Mouse (Mus musculus) Muller cell, postnatal 12 days (primary cell): ENCODE measurements around the gene Nipal4.
A peak's percentile ranks its signal among the peaks of the same experiment; 100 is the strongest.
"Not testable (repeated sequence)": the region's sequence is repeated elsewhere in the genome, so short reads cannot be mapped to it uniquely, and the experiment has no call there.

Experiments used
- DNase-seq: peaks from one replicate; pipeline ENCODE4 v3.0.0-alpha.2; 2015; ENCODE audit errors: inconsistent ontology term

The Nipal4 gene

GRCm38 (mm10) chr11:46165866-46166585 is at the start of gene Nipal4:
Gene Nipal4, minus strand, starts transcription at chr11:46166508.
- peak; percentile 58 for DNase-seq

GRCm38 (mm10) chr11:46215354-46215753 is 49.0 kb upstream of the Nipal4 start:
- peak; percentile 62 for DNase-seq

GRCm38 (mm10) chr11:46214368-46215230 is 48.3 kb upstream of the Nipal4 start:
- DNase-seq = no peak

- no peak for DNase-seq
These were observed 47.5 kb upstream of the Nipal4 start for GRCm38 (mm10) chr11:46213844-46214243.

GRCm38 (mm10) chr11:46211858-46212257 is 45.5 kb upstream of the Nipal4 start:
- no peak for DNase-seq

GRCm38 (mm10) chr11:46209884-46210283 is 43.6 kb upstream of the Nipal4 start:
- DNase-seq = peak; percentile 14

GRCm38 (mm10) chr11:46205639-46206409 is 39.5 kb upstream of the Nipal4 start:
- DNase-seq = no peak

- DNase-seq = no peak
These were observed 38.5 kb upstream of the Nipal4 start for GRCm38 (mm10) chr11:46204841-46205240.

GRCm38 (mm10) chr11:46202547-46202887 is 36.2 kb upstream of the Nipal4 start:
- no peak for DNase-seq

- DNase-seq = no peak
These were observed 35.6 kb upstream of the Nipal4 start for GRCm38 (mm10) chr11:46201636-46202546.

- DNase-seq = no peak
These were observed 34.4 kb upstream of the Nipal4 start for GRCm38 (mm10) chr11:46200664-46201063.

- no peak for DNase-seq
These were observed 27.9 kb upstream of the Nipal4 start for GRCm38 (mm10) chr11:46194175-46194574.

GRCm38 (mm10) chr11:46188283-46188682 is 22.0 kb upstream of the Nipal4 start:
- no peak for DNase-seq

- no peak for DNase-seq
These were observed 19.2 kb upstream of the Nipal4 start for GRCm38 (mm10) chr11:46185486-46185885.

- no peak for DNase-seq
These were observed 18.6 kb upstream of the Nipal4 start for GRCm38 (mm10) chr11:46184946-46185345.

- not testable (repeated sequence) for DNase-seq
These were observed 15.7 kb upstream of the Nipal4 start for GRCm38 (mm10) chr11:46182031-46182430.

GRCm38 (mm10) chr11:46177246-46178043 is 11.1 kb upstream of the Nipal4 start:
- peak; percentile 27 for DNase-seq

- DNase-seq = no peak
These were observed 9.8 kb upstream of the Nipal4 start for GRCm38 (mm10) chr11:46176155-46176554.

GRCm38 (mm10) chr11:46172128-46172527 is 5.8 kb upstream of the Nipal4 start:
- no peak for DNase-seq

- DNase-seq = no peak
These were observed 3.6 kb upstream of the Nipal4 start for GRCm38 (mm10) chr11:46169908-46170307.
